Mouse (Mus musculus) heart, postnatal 0 days (tissue): ENCODE measurements around the gene Rrbp1.

ENCODE experiments used
- CTCF ChIP-seq: IDR thresholded peaks from 2 replicates; pipeline ENCODE4 v1.5.1; 2016; ENCODE audit warnings: antibody characterized with exemption, control low read depth, low read depth
- EP300 ChIP-seq: IDR thresholded peaks from 2 replicates; pipeline ENCODE4 v1.6.1; 2016; ENCODE audit warnings: antibody characterized with exemption, low read depth

GRCm38 (mm10) chr2:143944796-143945195, 66.3 kb downstream of the Rrbp1 start:
- no peak for TF ChIP-seq CTCF
- no peak for TF ChIP-seq EP300
